Mouse (Mus musculus): ENCODE results near the gene Ldlrad2. TPM values are rescaled to one million over a fixed set of nuclear protein-coding genes. Genes with fewer than 3 reads are reported as not detected.

Ldlrad2 gene
- not detected for total RNA-seq (2023)

DNA sequence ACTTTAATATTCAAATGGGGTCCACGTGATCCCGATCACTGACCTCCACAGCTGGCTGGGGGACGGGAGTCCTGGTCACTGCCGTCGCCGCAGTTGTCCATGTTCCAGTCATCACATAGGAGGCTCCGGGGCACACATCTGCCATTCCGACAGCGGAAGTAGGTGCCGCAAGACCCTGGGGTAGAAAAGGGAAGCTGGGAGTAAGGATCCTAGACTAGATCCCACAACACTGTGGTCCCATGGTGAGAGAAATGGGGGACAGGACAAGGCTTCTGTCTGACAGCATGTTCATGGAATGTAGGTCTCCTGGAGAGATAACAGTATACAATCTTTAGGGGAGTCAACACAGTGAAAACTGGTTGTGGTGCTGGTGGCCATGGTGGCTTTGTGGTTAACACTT, at the start of gene Ldlrad2:
Gene Ldlrad2 (minus strand): TSS at position 101 of the 400 bp plus-strand sequence.

DNA sequence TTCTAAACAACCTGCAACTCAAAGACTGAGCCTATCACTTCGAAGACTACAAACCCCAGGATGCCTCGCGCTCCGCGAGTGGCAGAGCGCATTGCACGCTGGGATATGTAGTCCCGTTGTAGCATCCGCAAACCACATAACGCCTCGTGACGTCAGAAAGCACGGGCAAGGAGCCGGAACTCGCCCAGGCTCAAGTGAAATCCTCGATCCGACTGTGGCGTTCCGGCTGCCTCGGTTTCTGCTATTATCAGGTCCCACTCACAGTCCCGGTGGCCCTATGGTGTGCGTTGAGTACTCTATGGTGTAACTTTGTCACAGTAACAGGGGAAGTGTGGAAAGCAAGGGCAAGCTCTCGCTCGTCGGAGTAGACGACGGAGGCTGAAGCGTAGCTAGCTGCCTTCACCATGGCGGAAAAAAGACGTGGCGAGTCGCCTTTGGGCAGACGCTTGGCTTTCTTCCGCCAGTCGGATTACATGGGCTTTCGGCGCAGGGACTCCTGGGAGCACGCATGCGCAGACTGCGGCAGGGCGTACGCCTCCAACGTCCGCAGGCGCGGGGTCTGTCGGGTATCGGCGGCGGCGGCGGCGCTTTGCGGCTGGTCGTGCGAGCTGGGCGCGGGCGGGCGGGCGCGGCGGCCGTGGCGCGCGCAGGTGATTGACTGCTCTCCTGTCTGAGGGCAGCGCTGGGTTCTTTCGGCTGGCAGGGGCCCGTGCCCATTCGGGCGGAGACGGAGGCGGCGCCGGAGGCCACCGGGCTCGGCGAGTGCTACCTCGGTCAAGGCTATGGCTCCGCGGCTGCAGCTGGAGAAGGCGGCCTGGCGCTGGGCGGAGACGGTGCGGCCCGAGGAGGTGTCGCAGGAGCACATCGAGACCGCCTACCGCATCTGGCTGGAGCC, 19.5 kb upstream of the Ldlrad2 start, which contains the start of gene Usp48:
Gene Usp48 (plus strand): TSS at position 155 of the 895 bp plus-strand sequence.

Other genes starting within 250 kb of the Ldlrad2 start
- gene Cdc42, start 216.8 kb downstream of the Ldlrad2 start, total RNA-seq (2023), result 100 to 1,000 TPM; 471 to 503 TPM
- gene Cela3a, start 164.8 kb downstream of the Ldlrad2 start, total RNA-seq (2023), result not detected
- not detected for gene Cela3b, start 144.0 kb downstream of the Ldlrad2 start, total RNA-seq (2023)
- gene 1700013G24Rik, start 121.3 kb downstream of the Ldlrad2 start, total RNA-seq (2023), result not detected
- under 1 TPM; 0.31 to 0.66 TPM for gene Hspg2, start 105.8 kb downstream of the Ldlrad2 start, total RNA-seq (2023)
- 100 to 1,000 TPM in 1 of 2 experiments, 10 to 100 TPM in 1; 99.4 to 100 TPM for gene Usp48, start 19.2 kb upstream of the Ldlrad2 start, total RNA-seq (2023)
- gene Rap1gap, start 90.2 kb upstream of the Ldlrad2 start, total RNA-seq (2023), result 1 to 10 TPM; 1.3 to 2.7 TPM
- 1 to 10 TPM; 3.2 to 3.8 TPM for gene Alpl, start 221.8 kb upstream of the Ldlrad2 start, total RNA-seq (2023)

Measured in neutrophil, adult 83 days (primary cell).